Mouse (Mus musculus) hindlimb bud, embryonic 11.5 days (tissue): ENCODE measurements around the gene Pde8b.

ENCODE experiments used
- DNase-seq: peaks from one replicate; pipeline ENCODE4 v3.0.0-alpha.2; 2012; ENCODE audit warnings: low read depth, low spot score; ENCODE audit errors: extremely low spot score

Gene Pde8b

GRCm38 (mm10) chr13:95144746-95145145, 105.4 kb downstream of the Pde8b start:
- DNase-seq: no peak

GRCm38 (mm10) chr13:95140460-95141079, 109.6 kb downstream of the Pde8b start:
- DNase-seq: no peak

- DNase-seq: no peak
These were observed 114.6 kb downstream of the Pde8b start for GRCm38 (mm10) chr13:95135326-95136150.

GRCm38 (mm10) chr13:95131848-95132247, 118.3 kb downstream of the Pde8b start:
- DNase-seq: no peak

- no peak for DNase-seq
These were observed 119.1 kb downstream of the Pde8b start for GRCm38 (mm10) chr13:95131041-95131440.

GRCm38 (mm10) chr13:95127288-95127687, 122.8 kb downstream of the Pde8b start:
- DNase-seq: no peak

- DNase-seq: no peak
These were observed 123.3 kb downstream of the Pde8b start for GRCm38 (mm10) chr13:95126801-95127200.

GRCm38 (mm10) chr13:95125546-95126215, 124.5 kb downstream of the Pde8b start:
- no peak for DNase-seq

- DNase-seq: no peak
These were observed 129.6 kb downstream of the Pde8b start for GRCm38 (mm10) chr13:95120570-95120969.

- no peak for DNase-seq
These were observed 136.4 kb downstream of the Pde8b start for GRCm38 (mm10) chr13:95113763-95114162.

GRCm38 (mm10) chr13:95109555-95109954, 140.6 kb downstream of the Pde8b start:
- DNase-seq: no peak

- no peak for DNase-seq
These were observed 142.1 kb downstream of the Pde8b start for GRCm38 (mm10) chr13:95108035-95108434.

GRCm38 (mm10) chr13:95104865-95105264, 145.3 kb downstream of the Pde8b start:
- DNase-seq: no peak

GRCm38 (mm10) chr13:95102985-95103590, 147.0 kb downstream of the Pde8b start:
- DNase-seq: no peak

GRCm38 (mm10) chr13:95101315-95101714, 148.8 kb downstream of the Pde8b start:
- DNase-seq: no peak

- DNase-seq: no peak
These were observed 151.0 kb downstream of the Pde8b start for GRCm38 (mm10) chr13:95098931-95099720.

GRCm38 (mm10) chr13:95096646-95097045, 153.5 kb downstream of the Pde8b start:
- no peak for DNase-seq

GRCm38 (mm10) chr13:95095860-95096259, 154.3 kb downstream of the Pde8b start:
- no peak for DNase-seq

- DNase-seq: no peak
These were observed 158.3 kb downstream of the Pde8b start for GRCm38 (mm10) chr13:95091546-95092445.

- no peak for DNase-seq
These were observed 162.8 kb downstream of the Pde8b start for GRCm38 (mm10) chr13:95087358-95087787.
